Mouse (Mus musculus): ENCODE measurements around the gene Lce1f. TPM values are rescaled to one million over a fixed set of nuclear protein-coding genes. Genes with fewer than 3 reads are reported as not detected.
"Not testable (repeated sequence)": the region's sequence is repeated elsewhere in the genome, so short reads cannot be mapped to it uniquely, and the experiment has no call there.

Gene Lce1f
- not detected in 2 replicates for polyA plus RNA-seq (2016; fragmentation: Nextera tagmentation; extraction: Ambion mirVana)

GRCm38 (mm10) chr3:92720250-92720649 lies at the start of gene Lce1f:
Lce1f (minus strand) TSS chr3:92720350.
- H3K27me3 ChIP-seq (replicated peaks): no peaks in the 10 kb centered on the region
- WGBS: 83% methylated on average over 3 of the region's 3 CpGs
- H3K36me3 ChIP-seq: no peaks in the 10 kb centered on the region
- no peak within 1 kb of the TSS for H3K27ac ChIP-seq
- no peaks in the 10 kb centered on the region for H3K9me3 ChIP-seq
- no peak within 1 kb of the TSS for H3K4me3 ChIP-seq
- H3K4me2 ChIP-seq (replicated peaks): no peak within 1 kb of the TSS
- ATAC-seq (ENCODE audit: low FRiP score, low read depth): no peak
- no peaks in the 10 kb centered on the region for H3K4me1 ChIP-seq
- H3K9ac ChIP-seq: no peak within 1 kb of the TSS

DNA sequence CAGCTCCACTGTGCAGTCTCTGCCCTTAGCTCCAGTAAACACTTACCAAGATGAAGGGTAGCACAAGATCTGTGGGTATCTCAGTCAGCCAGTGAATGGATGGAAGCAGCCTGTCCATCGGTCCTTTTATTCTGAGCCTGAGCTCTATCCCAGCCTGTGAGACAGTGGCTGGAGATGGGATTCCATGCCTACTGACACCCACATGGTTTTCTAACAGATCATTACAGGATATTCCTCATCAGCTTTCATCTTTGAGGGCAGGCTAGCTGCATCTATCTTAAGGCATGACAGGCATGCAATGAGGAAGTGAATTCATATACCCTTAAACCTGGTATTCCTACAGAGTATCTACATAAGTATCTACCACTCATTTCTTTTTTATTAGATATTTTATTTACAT lies 44.8 kb upstream of the Lce1f start, which contains the start of gene Lce1h:
TSS of gene Lce1h (minus strand) at position 101 of the 400 bp plus-strand sequence.
- H3K27ac ChIP-seq: no peak within 1 kb of the TSS
- no peak within 1 kb of the TSS for H3K4me3 ChIP-seq
- no peak for ATAC-seq (ENCODE audit: low FRiP score, low read depth)
- 89% methylated on average over 1 of the region's 1 CpGs for WGBS
- no peak within 1 kb of the TSS for H3K4me2 ChIP-seq (replicated peaks)
- H3K9ac ChIP-seq: no peak within 1 kb of the TSS
- H3K4me1 ChIP-seq: no peaks in the 10 kb centered on the region
- no peaks in the 10 kb centered on the region for H3K27me3 ChIP-seq (replicated peaks)
- no peaks in the 10 kb centered on the region for H3K36me3 ChIP-seq
- H3K9me3 ChIP-seq: no peaks in the 10 kb centered on the region

DNA sequence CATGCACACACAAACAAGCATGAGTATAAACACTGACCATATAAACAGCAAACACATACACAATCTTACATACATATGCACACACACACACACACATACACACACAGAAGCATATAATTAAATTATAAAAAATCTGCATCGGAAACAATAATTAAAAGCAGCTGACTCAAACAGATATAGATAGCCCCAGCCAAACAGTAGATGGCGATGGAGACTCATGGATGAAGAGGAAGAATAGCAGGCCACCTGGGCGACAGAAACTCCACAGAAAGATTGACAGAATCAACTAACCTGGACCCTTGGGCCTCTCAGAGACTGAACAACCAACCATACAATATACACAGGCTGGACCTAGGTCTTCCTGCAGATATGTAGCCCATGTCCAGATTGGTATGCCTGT lies 33.0 kb upstream of the Lce1f start:
- no peaks in the 10 kb centered on the region for H3K4me1 ChIP-seq
- WGBS: 40% methylated on average over 3 of the region's 3 CpGs
- no peaks in the 10 kb centered on the region for H3K27me3 ChIP-seq (replicated peaks)
- H3K4me3 ChIP-seq: no peak overlapping the region
- H3K9ac ChIP-seq: no peak overlapping the region
- no peak overlapping the region for H3K27ac ChIP-seq
- H3K4me2 ChIP-seq (replicated peaks): no peak overlapping the region
- no peaks in the 10 kb centered on the region for H3K9me3 ChIP-seq
- ATAC-seq (ENCODE audit: low FRiP score, low read depth): no peak
- no peaks in the 10 kb centered on the region for H3K36me3 ChIP-seq

DNA sequence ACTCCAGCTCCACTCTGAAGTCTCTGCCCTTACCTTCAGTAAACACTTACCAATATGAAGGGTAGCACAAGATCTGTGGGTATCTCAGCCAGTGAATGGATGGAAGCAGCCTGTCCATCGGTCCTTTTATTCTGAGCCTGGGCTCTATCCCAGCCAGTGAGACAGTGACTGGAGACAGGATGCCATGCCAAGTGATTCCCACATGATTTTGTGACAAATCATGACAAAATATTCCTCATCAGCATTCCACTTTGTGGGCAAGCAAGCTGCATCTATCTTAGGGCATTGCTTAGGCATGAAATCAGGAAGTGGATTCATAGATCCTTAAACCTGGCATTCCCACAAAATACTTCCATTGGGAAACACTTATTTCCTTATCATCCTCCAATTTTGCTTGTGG lies 32.1 kb upstream of the Lce1f start, which contains the start of gene Lce1g:
TSS of gene Lce1g (minus strand) at position 101 of the 400 bp plus-strand sequence.
- Histone ChIP-seq H3K4me3 (no peak within 1 kb of the TSS), H3K9ac (no peak within 1 kb of the TSS), H3K4me1 (no peaks in the 10 kb centered on the region), H3K36me3 (no peaks in the 10 kb centered on the region), H3K27me3 (replicated peaks) (no peaks in the 10 kb centered on the region), H3K27ac (no peak within 1 kb of the TSS), H3K4me2 (replicated peaks) (no peak within 1 kb of the TSS), H3K9me3 (no peaks in the 10 kb centered on the region)
- WGBS: 94% methylated on average over 1 of the region's 1 CpGs
- no peak for ATAC-seq (ENCODE audit: low FRiP score, low read depth)

DNA sequence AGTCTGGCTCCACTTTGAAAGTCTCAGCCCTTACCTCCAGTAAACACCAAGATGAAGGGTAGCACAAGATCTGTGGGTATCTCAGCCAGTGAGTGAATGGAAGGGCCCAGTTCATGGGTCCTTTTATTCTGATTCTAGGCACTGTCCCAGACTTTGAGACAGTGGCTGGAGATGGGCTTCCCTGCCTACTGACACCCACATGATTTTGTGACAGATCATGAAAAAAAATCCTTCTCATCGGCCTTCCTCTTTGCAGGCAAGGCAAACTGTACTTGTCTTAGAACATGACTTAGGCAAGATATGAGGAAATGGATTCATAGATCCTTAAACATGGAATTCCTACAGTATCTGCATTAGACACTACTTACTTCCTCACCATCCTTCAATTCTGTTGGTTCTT lies 18.8 kb upstream of the Lce1f start, which contains the start of gene Gm38119:
TSS of gene Gm38119 (minus strand) at position 101 of the 400 bp plus-strand sequence.
- Histone ChIP-seq H3K4me3 (no peak within 1 kb of the TSS), H3K36me3 (no peaks in the 10 kb centered on the region), H3K27ac (no peak within 1 kb of the TSS), H3K9ac (no peak within 1 kb of the TSS), H3K4me2 (replicated peaks) (no peak within 1 kb of the TSS), H3K9me3 (no peaks in the 10 kb centered on the region), H3K27me3 (replicated peaks) (no peaks in the 10 kb centered on the region), H3K4me1 (no peaks in the 10 kb centered on the region)
- no peak for ATAC-seq (ENCODE audit: low FRiP score, low read depth)
- 69% methylated on average over 1 of the region's 1 CpGs for WGBS

GRCm38 (mm10) chr3:92722631-92723030 lies 2.5 kb upstream of the Lce1f start:
- H3K4me2 ChIP-seq (replicated peaks): no peak overlapping the region
- H3K27me3 ChIP-seq (replicated peaks): no peaks in the 10 kb centered on the region
- H3K4me1 ChIP-seq: no peaks in the 10 kb centered on the region
- no peak overlapping the region for H3K9ac ChIP-seq
- ATAC-seq (ENCODE audit: low FRiP score, low read depth): no peak
- no peaks in the 10 kb centered on the region for H3K36me3 ChIP-seq
- H3K27ac ChIP-seq: no peak overlapping the region
- 91% methylated on average over 5 of the region's 5 CpGs for WGBS
- H3K9me3 ChIP-seq: no peaks in the 10 kb centered on the region
- no peak overlapping the region for H3K4me3 ChIP-seq

DNA sequence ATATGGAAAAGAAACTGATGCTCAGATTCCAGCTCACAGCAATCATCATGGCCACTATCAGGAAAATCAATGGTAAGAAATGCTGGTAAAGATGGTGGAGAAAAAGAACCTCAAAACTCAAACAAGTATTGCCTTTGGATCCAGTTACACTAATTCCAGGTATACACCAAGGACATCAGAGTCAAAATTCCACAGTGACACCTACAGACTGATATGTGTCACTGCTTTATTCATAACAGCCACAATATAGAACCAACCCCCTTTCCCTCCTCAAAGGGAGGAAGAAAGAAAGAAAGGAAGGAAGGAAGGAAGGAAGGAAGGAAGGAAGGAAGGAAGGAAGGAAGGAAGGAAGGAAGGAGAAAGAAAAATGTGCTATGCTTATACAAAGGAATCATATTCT lies 5.0 kb downstream of the Lce1f start:
- Histone ChIP-seq H3K4me1 (no peaks in the 10 kb centered on the region), H3K9ac (no peak overlapping the region), H3K36me3 (no peaks in the 10 kb centered on the region), H3K9me3 (no peaks in the 10 kb centered on the region), H3K4me3 (no peak overlapping the region), H3K4me2 (replicated peaks) (no peak overlapping the region), H3K27ac (no peak overlapping the region), H3K27me3 (replicated peaks) (no peaks in the 10 kb centered on the region)
- ATAC-seq (ENCODE audit: low FRiP score, low read depth): no peak

DNA sequence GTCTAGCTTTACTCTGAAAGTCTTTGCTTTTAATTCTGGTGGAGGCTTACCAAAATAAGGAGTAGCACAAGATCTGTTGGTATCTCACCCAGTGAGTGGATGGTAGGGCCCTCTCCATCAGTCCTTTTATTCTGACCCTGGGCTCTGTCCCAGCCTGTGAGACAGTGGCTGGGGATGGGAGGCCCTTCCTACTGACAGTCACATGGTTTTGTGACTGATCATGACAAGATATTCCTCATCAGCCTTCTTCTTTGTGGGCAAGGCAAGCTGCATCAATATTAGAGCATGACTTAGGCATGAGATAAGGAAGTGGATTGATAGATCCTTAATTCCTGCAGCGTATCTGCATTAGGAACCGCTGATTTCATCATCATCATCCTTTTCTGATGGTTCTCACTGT lies 11.2 kb downstream of the Lce1f start, which contains the start of gene Lce1e:
TSS of gene Lce1e (minus strand) at position 101 of the 400 bp plus-strand sequence.
- Histone ChIP-seq H3K27ac (no peak within 1 kb of the TSS), H3K9ac (no peak within 1 kb of the TSS), H3K4me2 (replicated peaks) (no peak within 1 kb of the TSS), H3K36me3 (no peaks in the 10 kb centered on the region), H3K27me3 (replicated peaks) (no peaks in the 10 kb centered on the region), H3K9me3 (no peaks in the 10 kb centered on the region), H3K4me1 (no peaks in the 10 kb centered on the region), H3K4me3 (no peak within 1 kb of the TSS)
- WGBS: 83% methylated on average over 2 of the region's 2 CpGs
- no peak for ATAC-seq (ENCODE audit: low FRiP score, low read depth)

DNA sequence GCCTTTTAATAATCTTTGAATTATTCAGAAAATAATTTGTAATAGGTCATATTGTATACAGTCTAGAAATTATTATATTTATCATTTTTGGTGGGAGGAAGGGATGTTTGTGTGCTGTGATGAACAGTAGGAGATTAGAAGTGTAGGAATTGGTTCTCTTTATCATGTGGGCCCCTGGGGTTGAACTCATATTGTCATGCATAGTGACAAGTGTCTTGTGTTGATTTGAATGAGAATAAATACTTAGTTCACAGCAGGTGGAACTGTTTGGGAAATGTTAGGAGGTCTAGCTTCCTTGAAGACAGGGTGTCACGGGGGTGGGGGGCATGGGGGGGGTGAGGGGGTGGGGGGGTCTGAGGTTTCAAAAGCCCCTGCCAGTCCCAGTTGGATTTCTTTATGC lies 25.5 kb downstream of the Lce1f start:
- Histone ChIP-seq H3K9ac (no peak overlapping the region), H3K4me1 (no peaks in the 10 kb centered on the region), H3K36me3 (no peaks in the 10 kb centered on the region), H3K27ac (no peak overlapping the region), H3K27me3 (replicated peaks) (no peaks in the 10 kb centered on the region), H3K4me3 (no peak overlapping the region), H3K4me2 (replicated peaks) (no peak overlapping the region), H3K9me3 (no peaks in the 10 kb centered on the region)
- no peak for ATAC-seq (ENCODE audit: low FRiP score, low read depth)
- 17% methylated on average over 1 of the region's 1 CpGs for WGBS

DNA sequence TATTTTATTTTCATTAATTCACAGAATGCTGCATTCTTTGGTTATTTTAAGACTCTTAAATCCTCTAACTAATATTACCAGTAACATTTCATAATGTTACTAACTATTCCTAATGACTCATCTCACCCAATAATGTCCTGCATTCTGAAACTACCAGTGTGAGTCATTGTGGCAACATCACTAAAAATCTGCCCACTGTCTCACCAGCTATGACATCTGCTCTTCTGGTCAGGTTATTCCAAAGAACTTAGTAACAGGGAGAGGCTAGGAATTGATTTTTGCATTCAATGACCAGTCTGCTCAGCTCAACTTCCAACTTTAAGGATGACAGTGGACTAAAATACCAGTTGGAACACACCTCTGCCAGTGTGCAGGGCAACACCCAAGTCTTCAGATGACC lies 28.5 kb downstream of the Lce1f start:
- no peak for ATAC-seq (ENCODE audit: low FRiP score, low read depth)
- Histone ChIP-seq H3K4me2 (replicated peaks) (no peak overlapping the region), H3K27ac (no peak overlapping the region), H3K4me1 (no peaks in the 10 kb centered on the region), H3K4me3 (no peak overlapping the region), H3K36me3 (no peaks in the 10 kb centered on the region), H3K27me3 (replicated peaks) (no peaks in the 10 kb centered on the region), H3K9me3 (no peaks in the 10 kb centered on the region), H3K9ac (no peak overlapping the region)

GRCm38 (mm10) chr3:92689154-92689553 lies 31.0 kb downstream of the Lce1f start:
- not testable (repeated sequence) for H3K36me3 ChIP-seq; H3K4me1 ChIP-seq; H3K27me3 ChIP-seq (replicated peaks); H3K9me3 ChIP-seq; H3K27ac ChIP-seq; H3K9ac ChIP-seq; ATAC-seq (ENCODE audit: low FRiP score, low read depth); H3K4me2 ChIP-seq (replicated peaks); H3K4me3 ChIP-seq
- WGBS: 84% methylated on average over 16 of the region's 16 CpGs

- Histone ChIP-seq H3K27ac (no peak within 1 kb of the TSS), H3K9ac (no peak within 1 kb of the TSS), H3K36me3 (no peaks in the 10 kb centered on the region), H3K27me3 (replicated peaks) (no peaks in the 10 kb centered on the region), H3K4me1 (no peaks in the 10 kb centered on the region), H3K9me3 (no peaks in the 10 kb centered on the region), H3K4me2 (replicated peaks) (no peak within 1 kb of the TSS), H3K4me3 (no peak within 1 kb of the TSS)
- ATAC-seq (ENCODE audit: low FRiP score, low read depth): no peak
- WGBS: 62% methylated on average over 2 of the region's 2 CpGs
These were observed 33.0 kb downstream of the Lce1f start, which contains the start of gene Lce1d for GRCm38 (mm10) chr3:92687110-92687509. Lce1d (minus strand) TSS chr3:92687210.

- Histone ChIP-seq H3K4me2 (replicated peaks) (no peak within 1 kb of the TSS), H3K27ac (no peak within 1 kb of the TSS), H3K4me1 (no peaks in the 10 kb centered on the region), H3K9ac (no peak within 1 kb of the TSS), H3K4me3 (no peak within 1 kb of the TSS), H3K9me3 (no peaks in the 10 kb centered on the region), H3K27me3 (replicated peaks) (no peaks in the 10 kb centered on the region), H3K36me3 (no peaks in the 10 kb centered on the region)
- WGBS: 91% methylated on average over 4 of the region's 4 CpGs
- no peak for ATAC-seq (ENCODE audit: low FRiP score, low read depth)
These were observed 41.2 kb downstream of the Lce1f start, which contains the start of gene Lce1c for GRCm38 (mm10) chr3:92678947-92679346. Lce1c (plus strand) TSS chr3:92679247.
